Mouse (Mus musculus) midbrain, embryonic 16.5 days (tissue): Measurements from ENCODE around the gene Sh2d6. TPM values are rescaled to one million over a fixed set of nuclear protein-coding genes. Genes with fewer than 3 reads are reported as not detected.

Experiments
- polyA plus RNA-seq: library from polyadenylated mRNA; unstranded; fragments of >200 nt; fragmentation: Nextera tagmentation; extraction: Ambion mirVana; gene quantifications from 2 replicates; pipeline ENCODE4 v1.2.1, GENCODE M21; 2015

Sh2d6 gene
- polyA plus RNA-seq, 1 experiment from 2014 or later = 0.84 TPM

Other genes starting within 250 kb of the Sh2d6 start
- gene Sftpb, start 217.1 kb downstream of the Sh2d6 start, polyA plus RNA-seq = 0.19 and 0.26 TPM in 2 replicates
- 39.0 and 40.0 TPM in 2 replicates for gene Usp39, start 176.5 kb downstream of the Sh2d6 start, polyA plus RNA-seq
- 16.5 TPM in 2 replicates for gene 0610030E20Rik, start 174.4 kb downstream of the Sh2d6 start, polyA plus RNA-seq
- 15.7 and 17.7 TPM in 2 replicates for gene Tmem150a, start 166.3 kb downstream of the Sh2d6 start, polyA plus RNA-seq
- gene Rnf181, start 154.8 kb downstream of the Sh2d6 start, polyA plus RNA-seq = 124 and 126 TPM in 2 replicates
- gene Vamp5, start 141.2 kb downstream of the Sh2d6 start, polyA plus RNA-seq = 12.0 and 16.4 TPM in 2 replicates
- gene Vamp8, start 131.0 kb downstream of the Sh2d6 start, polyA plus RNA-seq = 15.3 and 16.0 TPM in 2 replicates
- 14.3 and 15.2 TPM in 2 replicates for gene Ggcx, start 107.4 kb downstream of the Sh2d6 start, polyA plus RNA-seq
- 348 and 379 TPM in 2 replicates for gene Mat2a, start 82.1 kb downstream of the Sh2d6 start, polyA plus RNA-seq
- gene Capg, start 22.7 kb upstream of the Sh2d6 start, polyA plus RNA-seq = 5.9 and 6.8 TPM in 2 replicates
- gene Elmod3, start 76.7 kb upstream of the Sh2d6 start, polyA plus RNA-seq = 17.3 and 17.8 TPM in 2 replicates
- gene Retsat, start 76.8 kb upstream of the Sh2d6 start, polyA plus RNA-seq = 5.9 and 6.3 TPM in 2 replicates
- 40.7 and 45.0 TPM in 2 replicates for gene Tgoln1, start 95.3 kb upstream of the Sh2d6 start, polyA plus RNA-seq